Mouse (Mus musculus) heart, adult 11 months (tissue): ENCODE results near the gene Txnrd1.
A peak's percentile ranks its signal among the peaks of the same experiment; 100 is the strongest.

Experiments used
- DNase-seq: peaks from one replicate; pipeline ENCODE4 v3.0.0; 2022

The Txnrd1 gene

DNA sequence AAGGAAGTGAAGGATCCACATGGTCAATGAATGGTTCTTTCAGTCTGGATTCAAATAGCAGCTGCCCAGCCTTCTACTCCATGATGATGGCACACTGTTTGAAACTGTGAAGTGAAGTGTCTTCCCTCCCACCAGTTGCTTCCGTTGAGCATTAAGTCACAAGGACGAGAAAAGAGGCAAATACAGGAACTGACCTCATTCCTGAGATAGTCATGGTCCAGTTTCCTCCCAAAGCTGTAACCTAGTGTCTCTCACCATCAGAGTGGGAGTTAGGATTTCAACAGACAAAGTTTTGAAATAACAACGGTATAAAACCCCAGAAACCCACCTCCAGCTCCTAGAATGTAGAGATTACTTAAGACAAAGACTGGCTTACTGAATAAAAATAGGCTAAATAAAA is 89.8 kb downstream of the Txnrd1 start:
- DNase-seq: no peak

DNA sequence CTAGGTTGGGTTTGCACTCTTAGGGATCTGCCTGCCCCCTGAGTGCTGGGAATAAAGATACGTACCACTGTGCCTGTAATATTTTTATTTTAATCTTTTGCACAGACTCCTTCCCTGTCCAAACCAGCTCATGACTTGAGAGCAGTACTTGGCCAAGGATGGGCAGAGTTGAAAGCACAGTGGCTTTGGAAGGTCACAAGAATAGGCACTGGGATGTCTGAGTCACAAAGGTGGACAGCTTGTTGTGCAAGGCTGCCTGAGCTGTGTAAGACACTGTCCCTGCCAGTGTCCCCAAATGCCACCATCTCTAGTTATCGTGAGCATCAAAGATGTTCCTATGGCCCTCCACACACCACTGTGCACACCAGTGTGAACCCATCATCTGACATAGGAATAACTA is 91.0 kb downstream of the Txnrd1 start:
- DNase-seq: peak; percentile 89

DNA sequence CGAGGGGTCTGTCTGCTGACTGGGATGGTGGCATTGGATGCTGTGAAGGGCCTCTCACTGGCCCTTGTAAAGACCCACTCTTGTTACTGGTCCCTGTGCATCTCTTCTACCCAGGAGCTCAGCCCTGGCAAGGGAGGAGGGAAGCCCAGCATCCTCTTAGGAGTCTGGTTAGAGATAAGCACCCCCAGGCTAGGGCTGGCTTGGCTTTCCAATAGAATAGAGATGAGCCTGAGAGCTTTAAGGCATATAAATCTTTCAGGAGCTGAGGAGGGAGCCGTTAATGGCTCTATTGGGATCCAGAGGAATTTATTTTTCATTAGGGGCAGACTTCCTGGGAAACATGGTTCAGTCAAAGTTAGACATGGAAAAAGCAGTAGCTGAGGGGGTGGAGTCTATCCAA is 91.9 kb downstream of the Txnrd1 start:
- no peak for DNase-seq

DNA sequence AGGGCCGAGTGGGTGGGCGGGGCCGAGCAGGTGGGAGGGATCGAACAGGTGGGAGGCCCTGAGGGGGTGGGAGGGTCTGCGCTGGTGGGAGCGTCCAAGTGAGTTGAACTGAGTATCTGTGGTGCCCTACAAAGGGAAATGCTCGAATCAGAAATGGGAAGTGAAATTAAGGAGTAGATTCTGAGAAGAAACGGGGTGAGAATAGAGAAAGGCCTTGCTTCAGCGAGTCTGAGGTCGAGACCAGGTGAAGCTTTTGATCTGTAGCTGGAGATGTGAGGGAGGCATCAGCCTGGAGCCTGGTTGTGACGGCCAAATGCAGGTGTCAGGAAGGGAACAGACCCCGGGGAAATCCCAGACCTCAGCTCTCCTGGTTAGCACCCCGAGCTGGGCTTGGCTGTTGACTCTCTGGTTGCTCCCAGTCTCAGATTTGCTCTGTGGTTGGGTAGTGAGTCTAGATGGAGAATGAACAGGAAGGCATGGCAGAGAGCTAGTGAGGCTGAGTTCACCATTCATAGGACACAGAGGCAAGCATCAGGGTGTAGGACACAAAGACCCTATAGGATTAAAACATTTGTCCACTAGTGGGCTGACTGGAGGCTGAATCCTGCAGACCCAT is 101.4 kb downstream of the Txnrd1 start:
- peak; percentile 88 for DNase-seq

DNA sequence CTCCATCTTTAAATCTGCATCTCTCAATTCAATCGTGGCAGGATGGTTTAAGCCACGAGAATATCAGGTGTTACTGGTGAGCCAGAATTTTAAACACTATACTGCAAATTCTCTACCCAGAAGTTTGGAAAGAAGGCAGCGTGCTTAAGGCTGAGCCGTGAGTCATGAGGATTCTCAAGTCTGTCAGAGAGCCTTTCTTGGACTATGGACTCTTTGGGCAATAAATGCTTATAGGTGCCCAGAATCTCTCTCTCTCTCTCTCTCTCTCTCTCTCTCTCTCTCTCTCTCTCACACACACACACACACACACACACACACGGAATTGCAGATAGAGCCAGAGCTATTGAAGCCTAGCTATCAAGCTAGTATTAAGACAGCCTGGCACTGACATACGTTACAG is 102.0 kb downstream of the Txnrd1 start:
- no peak for DNase-seq
